Mouse (Mus musculus) ovary, adult 2 months (tissue): Measurements from ENCODE around the gene Galnt4. TPM values are rescaled to one million over a fixed set of nuclear protein-coding genes. Genes with fewer than 3 reads are reported as not detected.

Experiments
- polyA plus RNA-seq: library from polyadenylated mRNA; depleted of rRNA; stranded (reverse); fragments of >200 nt; gene quantifications from 2 replicates; pipeline ENCODE4 v1.2.3, GENCODE M21; 2012; rRNA removed

Gene Galnt4
- polyA plus RNA-seq: 0.92 and 1.1 TPM in 2 replicates

GRCm38 (mm10) chr10:99107964-99108363, at the start of gene Galnt4:
Gene Galnt4, plus strand, starts transcription at chr10:99108159.

DNA sequence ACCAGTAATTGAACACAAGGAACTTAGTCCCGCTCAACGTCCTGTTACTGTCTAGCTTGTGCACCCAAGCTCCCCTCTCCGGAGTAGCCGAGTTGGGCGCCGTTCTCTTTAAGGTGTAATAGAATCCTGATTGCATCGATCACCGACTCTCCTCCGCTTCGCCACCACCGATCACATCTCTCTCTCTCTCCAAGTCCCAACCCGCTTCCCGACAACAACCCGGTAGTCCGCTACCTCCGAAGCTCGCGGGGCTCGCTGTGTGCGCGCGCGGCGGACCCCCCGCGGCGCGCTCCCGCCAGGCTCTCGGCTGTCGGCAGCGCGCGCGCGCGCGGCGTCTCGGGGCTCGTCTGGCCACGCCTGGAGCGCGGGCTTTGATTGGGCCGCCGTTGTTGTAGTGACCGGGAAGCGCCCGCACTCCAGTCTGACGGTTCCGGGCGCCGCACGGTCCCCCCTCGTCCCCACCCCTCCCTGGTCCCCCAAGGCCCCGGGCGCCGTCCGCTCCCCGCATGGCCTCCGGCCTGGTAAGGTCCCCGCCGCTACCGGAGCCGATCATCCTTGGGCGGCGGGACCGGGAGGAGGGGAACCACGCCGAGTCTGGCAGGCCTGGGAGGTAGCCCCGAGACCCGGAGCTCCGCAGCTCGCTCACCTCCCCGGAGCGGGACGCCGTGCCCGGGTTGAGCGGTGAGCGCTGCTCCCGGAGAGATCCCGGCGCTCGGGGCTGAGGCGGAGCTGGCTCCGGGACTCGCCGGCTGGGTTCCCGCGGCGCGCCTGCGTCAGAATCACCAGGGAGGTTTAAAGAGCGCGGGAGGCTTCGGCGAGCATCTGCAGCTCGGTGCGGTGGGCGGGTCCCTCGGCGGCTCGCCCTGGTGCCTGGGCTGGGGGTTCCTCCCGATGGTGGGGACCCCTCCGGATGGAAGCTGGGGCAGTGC, 992 bp upstream of the Galnt4 start, which contains the start of gene Poc1b:
Gene Poc1b, plus strand, starts transcription at position 334 of the 929 bp plus-strand sequence.

DNA sequence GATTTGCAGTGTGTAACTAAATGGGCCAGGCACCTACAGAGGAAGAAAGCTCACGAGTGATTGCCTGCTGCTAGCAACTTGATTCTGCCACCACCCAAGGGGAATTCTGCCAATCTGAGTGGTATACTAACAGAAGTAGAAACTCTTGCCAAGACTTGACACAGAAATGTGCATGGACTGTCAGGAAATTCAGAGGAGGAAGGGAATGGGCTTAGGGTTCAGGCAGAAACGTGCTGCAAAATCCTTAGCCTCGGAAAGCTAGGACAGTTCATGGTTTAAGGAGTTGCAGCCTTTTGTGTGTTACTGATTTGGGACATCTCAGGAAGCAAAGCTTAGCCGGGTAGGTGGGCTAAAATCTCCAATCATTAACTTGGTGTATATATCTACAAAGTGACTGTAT, 18.3 kb downstream of the Galnt4 start, which contains the start of gene Phxr2:
Gene Phxr2, minus strand, starts transcription at position 101 of the 400 bp plus-strand sequence.

Other genes starting within 250 kb of the Galnt4 start
- 5.8 and 9.0 TPM in 2 replicates for gene Atp2b1, start 193.8 kb upstream of the Galnt4 start, polyA plus RNA-seq
- 5.8 and 8.9 TPM in 2 replicates for gene Poc1b, start 1.1 kb upstream of the Galnt4 start, polyA plus RNA-seq
- gene Phxr2, start 18.2 kb downstream of the Galnt4 start, polyA plus RNA-seq: not detected in 2 replicates
- gene Dusp6, start 155.1 kb downstream of the Galnt4 start, polyA plus RNA-seq: 30.3 and 33.9 TPM in 2 replicates